11 mouse cellular contexts compared by ENCODE assay signal in the genomic region with DNA sequence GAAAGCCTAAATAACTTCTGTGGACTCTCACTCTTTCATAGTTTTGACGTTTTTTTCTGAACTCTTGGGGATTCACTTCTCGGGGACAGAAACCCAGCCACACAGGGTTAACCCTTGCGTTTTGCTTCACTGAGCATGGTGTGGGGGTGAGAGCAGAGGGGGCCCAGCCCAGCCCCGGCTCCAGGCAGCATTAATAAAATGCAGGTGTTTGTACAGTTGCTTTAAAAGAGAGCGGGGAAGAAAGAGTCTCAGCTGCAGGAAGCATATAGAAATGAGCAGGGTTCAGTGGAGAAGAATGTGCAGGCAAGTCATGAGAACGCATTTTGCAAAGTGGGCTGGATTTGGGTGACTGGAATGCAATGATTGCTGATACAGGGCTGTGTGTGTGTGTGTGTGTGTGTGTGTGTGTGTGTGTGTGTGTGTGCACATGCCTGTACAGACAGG.
DNase-seq lines count a peak whose midpoint lies in the region; ATAC-seq lines count a peak whose summit lies in the region.
"Had no signal": no experiment of that assay in that cellular context is flagged by ENCODE, and none has a peak within 500 bp of the region (broad histone marks: within the 10 kb centered on the region; RNA-seq: fewer than 3 reads in every experiment).

No protein-coding gene starts in this region.

- no peaks in the 10 kb centered on the region for H3K9me3 ChIP-seq in embryonic facial prominence, embryonic 10.5 days
- no peaks in the 10 kb centered on the region for H3K9me3 ChIP-seq in hindbrain, embryonic 11.5 days (ENCODE audit: control insufficient read depth, low read length)
- H3K9me3 ChIP-seq: G1E had no signal

- peaks cover 67% of the 10 kb centered on the region for H3K4me1 ChIP-seq in embryonic facial prominence, embryonic 10.5 days
- H3K4me1 ChIP-seq in hindbrain, embryonic 11.5 days (replicated peaks; ENCODE audit: control insufficient read depth, insufficient read depth, low read length): peaks cover 15% of the 10 kb centered on the region

- H3K4me3 ChIP-seq in embryonic facial prominence, embryonic 10.5 days: peak overlapping the region; percentile 47; the same call in 1 of the 2 replicates
- no peak overlapping the region for H3K4me3 ChIP-seq in hindbrain, embryonic 11.5 days (ENCODE audit: low read depth, low read length)
- H3K4me3 ChIP-seq: erythroblast, embryonic 14.5 days had no signal

- ATAC-seq in hindbrain, embryonic 11.5 days (ENCODE audit: low FRiP score): no peak

- no peaks in the 10 kb centered on the region for H3K36me3 ChIP-seq in embryonic facial prominence, embryonic 10.5 days (replicated peaks)
- no peaks in the 10 kb centered on the region for H3K36me3 ChIP-seq in hindbrain, embryonic 11.5 days (ENCODE audit: control insufficient read depth, insufficient read depth, low read length)
- H3K36me3 ChIP-seq: G1E had no signal

- 6% methylated on average over 6 of the region's 6 CpGs for WGBS in embryonic facial prominence, embryonic 10.5 days
- WGBS in hindbrain, embryonic 11.5 days: 5% methylated on average over 6 of the region's 6 CpGs

- no peak overlapping the region; the same call in 1 of the 2 replicates for H3K9ac ChIP-seq in hindbrain, embryonic 11.5 days (ENCODE audit: low read depth, low read length)

- H3K27ac ChIP-seq in embryonic facial prominence, embryonic 10.5 days (replicated peaks): peak overlapping the region; percentile 87
- peak overlapping the region; percentile 76 for H3K27ac ChIP-seq in hindbrain, embryonic 11.5 days (ENCODE audit: low read depth, low read length)

- peak; percentile 60 to 72 for DNase-seq in kidney, postnatal 4 days
- DNase-seq in kidney, adult 8-10 months: no peak
- DNase-seq in embryonic facial prominence, embryonic 10.5 days (ENCODE audit: low spot score): peak; percentile 76
- peak; percentile 35 for DNase-seq in hindbrain, embryonic 11.5 days (ENCODE audit: low spot score)
- DNase-seq in neural tube, embryonic 10.5 days (ENCODE audit: extremely low spot score, low spot score): peak; percentile 56
- no peak for DNase-seq in frontal cortex, postnatal 14 days (ENCODE audit: low spot score in 2 of 2)
- no peak for DNase-seq in right cerebral cortex, postnatal 25 days
- DNase-seq in right cerebral cortex, postnatal 4 days: no peak

- no peak overlapping the region; the same call in 1 of the 2 replicates for H3K4me2 ChIP-seq in hindbrain, embryonic 11.5 days (replicated peaks; ENCODE audit: low read depth, low read length)
- H3K4me2 ChIP-seq: liver, embryonic 11.5 days had no signal

- no peaks in the 10 kb centered on the region for H3K27me3 ChIP-seq in embryonic facial prominence, embryonic 10.5 days (replicated peaks; ENCODE audit: low read depth, poor library complexity, severe bottlenecking)
- H3K27me3 ChIP-seq in hindbrain, embryonic 11.5 days (ENCODE audit: control insufficient read depth, insufficient read depth, low read length): no peaks in the 10 kb centered on the region

Comparison
In these comparisons a context has a peak if more than half of its experiments do, and no peak if none do; other contexts are left out.
1. DNase-seq: peak in kidney, postnatal 4 days (2 of 2), embryonic facial prominence, embryonic 10.5 days (single experiment), hindbrain, embryonic 11.5 days (single experiment) and neural tube, embryonic 10.5 days (single experiment); none in kidney, adult 8-10 months (0 of 2), frontal cortex, postnatal 14 days (0 of 2), right cerebral cortex, postnatal 25 days (single experiment) and right cerebral cortex, postnatal 4 days (single experiment).